Mouse (Mus musculus): ENCODE results near the gene Plekhj1. TPM values are rescaled to one million over a fixed set of nuclear protein-coding genes. Genes with fewer than 3 reads are reported as not detected.

Gene Plekhj1
- polyA plus RNA-seq, 1 experiment, result 59.1 TPM

DNA sequence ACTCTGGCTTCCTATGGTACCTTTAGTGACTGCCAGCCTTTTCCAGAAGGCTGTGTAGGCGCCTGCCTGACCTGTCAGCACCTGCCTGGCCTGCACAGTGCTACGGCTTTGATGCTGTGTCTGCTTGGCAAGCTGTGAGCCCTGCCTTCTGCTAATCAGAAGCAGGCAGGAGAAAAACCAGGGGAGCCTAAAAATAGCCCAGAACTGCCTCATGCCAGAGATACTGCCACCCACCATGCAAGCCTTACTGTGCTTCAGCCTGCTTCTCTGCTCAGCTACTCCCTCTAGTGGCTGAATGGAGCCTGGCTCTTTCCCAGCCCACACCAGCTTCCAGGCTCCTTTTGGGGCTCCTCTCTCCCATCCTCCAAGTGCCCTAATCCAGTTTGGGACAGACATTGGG lies 23.9 kb downstream of the Plekhj1 start:
- TF ChIP-seq POLR2A (IDR thresholded peaks at IDR 0.05; ENCODE audit: low read depth, low read length) (no peak), CTCF (IDR thresholded peaks at IDR 0.05; ENCODE audit: borderline replicate concordance, insufficient read depth, low read length) (peak; percentile 95)
- Histone ChIP-seq H3K4me3 (ENCODE audit: insufficient read depth, low read length) (no peak overlapping the region), H3K4me1 (ENCODE audit: control insufficient read depth, insufficient read depth, low read length) (peaks cover 33% of the 10 kb centered on the region), H3K27ac (ENCODE audit: insufficient read depth, low read length) (peak overlapping the region; percentile 48)

DNA sequence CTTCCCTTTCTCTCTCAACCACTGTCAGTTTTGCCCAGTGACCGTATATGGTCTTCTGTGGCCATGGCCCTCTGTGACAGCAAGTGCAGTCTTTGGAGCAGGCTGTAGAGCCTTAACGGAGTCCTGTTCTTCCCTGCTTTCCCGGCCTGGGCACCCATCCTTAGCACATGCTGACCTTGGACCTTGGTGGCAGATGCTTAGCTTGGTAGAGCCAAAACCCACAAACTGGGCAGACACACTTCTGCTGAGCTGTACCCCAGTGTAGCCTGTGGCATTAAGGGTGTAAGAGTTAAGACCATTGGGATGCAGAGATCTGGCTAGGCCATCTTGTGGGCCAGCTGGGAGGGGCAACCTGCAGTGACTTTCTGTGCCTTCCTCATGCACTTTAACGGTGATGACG lies 24.6 kb downstream of the Plekhj1 start:
- peaks cover 33% of the 10 kb centered on the region for H3K4me1 ChIP-seq (ENCODE audit: control insufficient read depth, insufficient read depth, low read length)
- TF ChIP-seq POLR2A (IDR thresholded peaks at IDR 0.05; ENCODE audit: low read depth, low read length), result no peak
- TF ChIP-seq CTCF (IDR thresholded peaks at IDR 0.05; ENCODE audit: borderline replicate concordance, insufficient read depth, low read length), result no peak
- H3K27ac ChIP-seq (ENCODE audit: insufficient read depth, low read length), result peak overlapping the region; percentile 48
- H3K4me3 ChIP-seq (ENCODE audit: insufficient read depth, low read length), result no peak overlapping the region

DNA sequence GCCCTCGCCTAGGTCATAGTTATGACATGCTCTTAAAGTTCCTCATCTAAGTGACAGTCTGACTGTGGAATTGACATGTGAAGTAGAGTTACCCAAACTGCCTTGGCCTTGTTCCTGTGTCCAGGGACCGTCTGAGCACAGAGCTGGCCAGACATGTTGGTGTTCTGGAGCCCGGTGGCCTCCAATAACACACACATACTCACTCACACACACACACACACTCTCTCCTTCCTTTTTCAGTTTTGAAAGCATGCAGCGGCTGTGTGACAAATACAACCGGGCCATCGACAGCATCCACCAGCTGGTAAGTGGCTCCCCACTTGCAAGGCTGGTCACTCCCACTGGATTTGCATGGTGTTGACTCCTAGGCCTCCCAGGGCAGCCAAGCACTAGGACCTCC lies 30.1 kb downstream of the Plekhj1 start:
- Histone ChIP-seq H3K27ac (ENCODE audit: insufficient read depth, low read length) (no peak overlapping the region), H3K4me1 (ENCODE audit: control insufficient read depth, insufficient read depth, low read length) (peaks cover 6% of the 10 kb centered on the region), H3K4me3 (ENCODE audit: insufficient read depth, low read length) (no peak overlapping the region)
- no peak for TF ChIP-seq CTCF (IDR thresholded peaks at IDR 0.05; ENCODE audit: borderline replicate concordance, insufficient read depth, low read length)
- no peak for TF ChIP-seq POLR2A (IDR thresholded peaks at IDR 0.05; ENCODE audit: low read depth, low read length)

DNA sequence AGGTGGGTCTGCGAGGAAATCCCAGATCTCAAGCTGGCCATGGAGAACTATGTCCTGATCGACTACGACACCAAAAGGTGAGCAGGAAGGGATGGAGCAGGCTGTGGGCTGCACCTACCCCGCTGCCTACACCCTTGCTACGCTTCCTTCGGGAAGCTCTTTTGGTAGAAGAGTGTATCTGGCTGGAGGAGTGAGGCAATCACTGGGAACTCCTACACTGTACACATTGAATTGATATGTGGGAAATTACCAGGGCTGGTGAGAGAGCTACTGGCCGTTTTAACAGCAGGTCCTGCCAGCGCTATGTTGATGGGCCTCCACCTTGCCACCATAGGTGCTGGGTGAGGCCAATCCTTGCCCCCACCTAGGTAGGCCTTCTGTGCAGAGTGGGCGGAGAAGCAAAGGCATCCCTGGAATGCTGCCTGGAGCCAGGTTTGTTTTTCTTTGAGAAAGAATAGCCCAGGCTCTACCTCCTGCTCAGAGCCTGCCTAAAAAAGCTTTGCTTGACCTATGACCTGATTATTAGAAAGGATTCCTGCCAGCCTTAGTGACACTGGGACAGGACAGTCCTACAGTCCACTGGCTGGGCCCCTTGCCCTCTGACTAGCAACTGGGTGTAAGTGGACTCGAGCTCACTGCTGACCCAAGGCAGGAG lies 32.1 kb downstream of the Plekhj1 start:
- TF ChIP-seq CTCF (IDR thresholded peaks at IDR 0.05; ENCODE audit: borderline replicate concordance, insufficient read depth, low read length) (no peak), POLR2A (IDR thresholded peaks at IDR 0.05; ENCODE audit: low read depth, low read length) (no peak)
- H3K4me1 ChIP-seq (ENCODE audit: control insufficient read depth, insufficient read depth, low read length), result peaks cover 9% of the 10 kb centered on the region
- H3K27ac ChIP-seq (ENCODE audit: insufficient read depth, low read length), result no peak overlapping the region
- H3K4me3 ChIP-seq (ENCODE audit: insufficient read depth, low read length), result no peak overlapping the region

DNA sequence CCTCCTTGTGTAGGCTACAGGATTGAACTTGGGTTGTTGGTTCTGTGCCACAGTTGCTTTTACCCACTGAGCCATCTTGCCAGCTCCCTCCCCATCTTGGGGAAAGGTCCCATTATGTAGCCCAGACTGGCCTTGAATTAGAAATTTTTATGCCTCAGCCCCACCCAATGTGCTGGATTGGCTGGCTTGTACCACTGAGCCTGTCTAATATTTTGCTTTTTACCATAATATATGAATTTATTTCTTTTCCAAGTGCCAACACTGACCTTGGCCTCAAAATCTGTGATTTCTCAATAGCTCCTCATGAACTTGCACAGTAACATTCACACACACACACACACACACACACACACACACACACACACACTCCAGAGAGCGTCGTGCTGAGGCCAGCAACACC lies 32.7 kb downstream of the Plekhj1 start:
- Histone ChIP-seq H3K27ac (ENCODE audit: insufficient read depth, low read length) (no peak overlapping the region), H3K4me3 (ENCODE audit: insufficient read depth, low read length) (no peak overlapping the region), H3K4me1 (ENCODE audit: control insufficient read depth, insufficient read depth, low read length) (peaks cover 9% of the 10 kb centered on the region)
- TF ChIP-seq POLR2A (IDR thresholded peaks at IDR 0.05; ENCODE audit: low read depth, low read length), result no peak
- TF ChIP-seq CTCF (IDR thresholded peaks at IDR 0.05; ENCODE audit: borderline replicate concordance, insufficient read depth, low read length), result no peak

DNA sequence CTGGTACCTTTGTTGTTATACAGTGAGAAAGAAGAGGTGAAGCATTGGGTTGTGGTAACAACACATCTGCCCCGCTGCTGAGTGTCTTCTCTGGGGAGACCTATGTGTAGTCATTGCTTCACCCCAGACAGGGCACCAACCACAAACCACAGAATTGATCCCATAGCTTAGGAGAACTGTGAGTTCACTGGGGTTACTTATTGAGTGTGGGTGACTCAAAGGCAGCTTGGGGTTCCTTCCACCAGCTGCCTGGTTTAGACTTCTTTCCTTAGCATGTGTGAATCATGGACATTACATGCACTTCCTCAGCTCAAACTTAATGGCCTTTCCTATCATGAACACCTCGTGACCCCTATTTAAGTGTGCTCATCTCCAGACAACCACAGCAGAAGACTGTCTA lies 34.9 kb downstream of the Plekhj1 start:
- TF ChIP-seq POLR2A (IDR thresholded peaks at IDR 0.05; ENCODE audit: low read depth, low read length) (no peak), CTCF (IDR thresholded peaks at IDR 0.05; ENCODE audit: borderline replicate concordance, insufficient read depth, low read length) (no peak)
- Histone ChIP-seq H3K4me1 (ENCODE audit: control insufficient read depth, insufficient read depth, low read length) (peaks cover 12% of the 10 kb centered on the region), H3K27ac (ENCODE audit: insufficient read depth, low read length) (no peak overlapping the region), H3K4me3 (ENCODE audit: insufficient read depth, low read length) (no peak overlapping the region)

DNA sequence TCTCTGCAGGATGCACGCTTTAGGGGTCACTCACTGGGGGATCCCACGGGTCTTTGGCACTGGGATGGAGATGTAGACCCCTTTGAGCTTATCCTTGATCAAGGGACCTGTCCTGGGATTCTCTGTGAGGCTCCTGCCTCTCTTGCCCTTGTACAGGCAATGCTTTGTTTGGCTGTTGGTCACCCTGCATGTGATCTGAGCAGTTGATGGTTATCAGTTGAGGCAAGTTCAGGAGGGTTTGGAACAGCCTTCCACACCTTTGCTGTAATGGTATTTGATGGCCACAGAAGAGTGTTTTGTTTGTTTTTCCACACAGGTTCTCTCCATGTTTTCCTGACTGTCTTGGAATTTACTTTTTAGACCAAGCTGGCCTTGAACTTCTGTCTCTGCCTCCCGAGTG lies 36.6 kb downstream of the Plekhj1 start:
- TF ChIP-seq POLR2A (IDR thresholded peaks at IDR 0.05; ENCODE audit: low read depth, low read length) (no peak), CTCF (IDR thresholded peaks at IDR 0.05; ENCODE audit: borderline replicate concordance, insufficient read depth, low read length) (no peak)
- peaks cover 19% of the 10 kb centered on the region for H3K4me1 ChIP-seq (ENCODE audit: control insufficient read depth, insufficient read depth, low read length)
- H3K27ac ChIP-seq (ENCODE audit: insufficient read depth, low read length), result no peak overlapping the region
- H3K4me3 ChIP-seq (ENCODE audit: insufficient read depth, low read length), result no peak overlapping the region

DNA sequence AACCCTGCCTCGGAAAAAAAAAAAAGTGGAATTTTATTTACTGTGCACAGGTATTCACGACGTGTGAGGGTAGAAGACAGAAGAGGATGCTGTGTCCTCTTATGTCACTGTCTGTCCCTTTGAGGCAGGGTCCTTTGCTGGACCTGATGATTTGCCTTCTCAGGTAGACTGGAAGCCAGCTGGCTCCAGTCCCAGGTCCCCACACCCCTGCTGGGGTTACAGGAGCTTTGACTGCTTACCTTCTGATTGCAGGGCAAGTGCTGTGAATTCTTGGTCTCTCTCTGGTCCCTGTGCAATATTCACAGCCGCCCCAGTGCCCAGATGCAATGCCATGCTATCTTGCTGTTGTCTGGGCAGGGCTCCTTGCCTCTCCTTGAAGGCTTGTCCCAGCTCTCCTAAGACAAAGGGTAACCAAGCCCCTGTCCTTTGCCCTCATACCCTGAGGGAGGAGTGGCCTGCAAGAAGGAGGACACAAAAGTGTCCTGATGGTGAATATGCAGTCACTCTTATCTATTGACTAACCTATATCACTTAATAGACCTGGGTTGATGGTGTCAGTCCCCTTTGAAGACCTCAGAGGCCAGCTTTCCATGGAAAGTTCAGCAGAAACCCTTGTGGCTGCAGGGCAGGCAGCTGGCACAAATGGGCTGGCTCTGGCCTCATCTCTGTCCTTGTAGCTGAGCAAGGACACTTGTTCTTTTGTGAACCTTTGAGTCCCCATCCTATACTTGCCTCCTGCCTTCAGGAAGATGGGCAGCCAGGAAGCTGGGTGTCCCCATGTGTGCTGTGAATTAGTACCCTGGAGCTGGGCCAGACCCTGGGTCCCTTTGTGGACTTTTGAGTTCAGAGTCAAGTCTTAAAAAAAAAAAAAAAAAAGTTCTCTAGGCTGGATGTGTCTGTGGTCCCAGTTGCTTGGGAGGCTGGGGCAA lies 37.6 kb downstream of the Plekhj1 start:
- Histone ChIP-seq H3K27ac (ENCODE audit: insufficient read depth, low read length) (no peak overlapping the region), H3K4me1 (ENCODE audit: control insufficient read depth, insufficient read depth, low read length) (peaks cover 22% of the 10 kb centered on the region), H3K4me3 (ENCODE audit: insufficient read depth, low read length) (no peak overlapping the region)
- TF ChIP-seq CTCF (IDR thresholded peaks at IDR 0.05; ENCODE audit: borderline replicate concordance, insufficient read depth, low read length) (no peak), POLR2A (IDR thresholded peaks at IDR 0.05; ENCODE audit: low read depth, low read length) (no peak)

DNA sequence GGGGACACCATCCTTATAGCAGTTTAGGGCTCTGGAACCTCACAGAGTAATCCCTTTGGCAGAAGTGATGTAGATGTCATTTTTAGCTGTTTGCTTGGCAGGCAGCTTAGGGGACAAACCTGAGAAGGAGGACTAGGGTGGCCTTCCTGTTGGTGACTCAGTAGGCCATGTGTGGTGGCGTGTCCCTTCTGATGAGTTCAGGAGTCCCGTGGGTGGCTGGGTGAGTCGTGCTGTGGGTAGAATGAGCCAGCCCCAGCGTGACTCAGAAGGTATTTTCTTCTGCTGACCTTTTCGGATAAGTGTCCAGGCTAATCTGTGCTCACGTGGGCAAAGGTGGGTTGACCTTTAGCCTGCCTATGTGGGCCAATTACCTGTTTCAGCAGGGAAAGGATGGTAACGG lies 39.8 kb downstream of the Plekhj1 start:
- H3K4me1 ChIP-seq (ENCODE audit: control insufficient read depth, insufficient read depth, low read length), result peaks cover 22% of the 10 kb centered on the region
- TF ChIP-seq POLR2A (IDR thresholded peaks at IDR 0.05; ENCODE audit: low read depth, low read length) (no peak), CTCF (IDR thresholded peaks at IDR 0.05; ENCODE audit: borderline replicate concordance, insufficient read depth, low read length) (no peak)
- H3K27ac ChIP-seq (ENCODE audit: insufficient read depth, low read length), result no peak overlapping the region
- no peak overlapping the region for H3K4me3 ChIP-seq (ENCODE audit: insufficient read depth, low read length)

DNA sequence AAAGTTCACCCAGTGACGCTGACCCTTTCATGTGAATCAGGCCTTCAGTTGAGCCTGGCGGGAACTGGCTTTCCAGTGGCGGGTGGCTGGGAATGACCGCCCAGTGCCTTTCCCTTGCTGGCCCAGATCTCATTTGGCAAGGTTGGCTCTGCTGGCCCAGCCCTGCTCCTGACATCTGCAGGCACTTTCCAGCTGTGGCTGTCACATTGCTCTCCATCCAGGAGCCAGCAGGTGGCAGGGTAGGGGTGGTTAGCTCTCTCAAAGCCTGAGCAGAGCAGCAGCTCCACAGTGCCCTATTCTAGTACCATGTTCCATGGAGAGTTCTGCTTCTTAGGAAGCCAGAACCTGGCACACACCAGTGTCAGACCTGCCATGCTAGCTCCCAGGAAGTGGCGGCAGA lies 40.7 kb downstream of the Plekhj1 start:
- Histone ChIP-seq H3K4me3 (ENCODE audit: insufficient read depth, low read length) (no peak overlapping the region), H3K4me1 (ENCODE audit: control insufficient read depth, insufficient read depth, low read length) (peaks cover 14% of the 10 kb centered on the region), H3K27ac (ENCODE audit: insufficient read depth, low read length) (no peak overlapping the region)
- TF ChIP-seq CTCF (IDR thresholded peaks at IDR 0.05; ENCODE audit: borderline replicate concordance, insufficient read depth, low read length) (peak; percentile 65; the same call in 1 of the 2 replicates), POLR2A (IDR thresholded peaks at IDR 0.05; ENCODE audit: low read depth, low read length) (no peak)

Data from embryonic fibroblast, embryonic 13.5 days (primary cell).